Mouse (Mus musculus): ENCODE measurements around the gene Chka.
A peak's percentile ranks its signal among the peaks of the same experiment; 100 is the strongest.

The Chka gene

DNA sequence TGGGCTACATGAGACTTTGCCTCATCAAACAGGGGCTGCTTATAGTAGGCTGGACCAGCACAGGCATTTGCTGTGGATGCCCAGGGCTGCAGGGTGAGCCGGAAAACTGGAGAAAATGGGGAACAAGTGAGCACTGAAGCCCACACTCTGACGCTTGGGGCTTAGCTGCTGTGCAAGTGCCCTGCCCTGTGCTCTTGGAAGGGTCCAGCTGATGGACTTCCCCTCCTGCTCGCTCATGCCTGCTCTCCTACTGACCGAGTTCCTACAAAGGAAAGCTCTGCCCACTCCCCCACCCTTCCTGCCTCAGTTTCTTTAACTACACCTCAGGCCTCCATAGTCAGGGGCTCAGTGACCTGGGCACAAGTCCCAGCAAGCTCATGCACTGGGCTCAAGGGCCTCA lies 76.4 kb downstream of the Chka start:
- Histone ChIP-seq H3K27me3 (ENCODE audit: control insufficient read depth, insufficient read depth, low read length, poor library complexity, severe bottlenecking) (no peaks in the 10 kb centered on the region), H3K36me3 (ENCODE audit: control insufficient read depth, insufficient read depth, low read length, poor library complexity, severe bottlenecking) (no peaks in the 10 kb centered on the region)
- no peak for DNase-seq (ENCODE audit: low read depth, low spot score)

DNA sequence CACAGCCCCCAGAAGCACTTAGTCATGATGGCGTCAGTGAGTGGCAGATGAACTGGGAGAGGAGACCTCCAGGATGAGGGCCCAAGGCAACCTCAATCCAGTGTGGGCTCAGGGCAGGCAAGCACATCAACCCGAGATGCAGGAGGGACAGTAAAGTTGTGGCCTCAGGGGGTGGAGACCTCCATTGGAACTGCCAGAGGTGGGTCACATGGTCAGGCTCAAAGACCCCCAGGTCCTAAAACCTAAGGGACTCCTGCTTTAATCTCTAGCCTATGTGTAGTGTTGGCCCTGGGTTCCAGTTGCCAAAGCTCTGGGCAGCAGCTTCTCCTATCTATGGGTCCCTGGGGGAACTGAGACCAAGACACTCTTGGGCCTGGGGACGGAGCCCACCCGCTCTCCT lies 77.2 kb downstream of the Chka start:
- DNase-seq (ENCODE audit: low read depth, low spot score), result no peak
- H3K27me3 ChIP-seq (ENCODE audit: control insufficient read depth, insufficient read depth, low read length, poor library complexity, severe bottlenecking), result no peaks in the 10 kb centered on the region
- no peaks in the 10 kb centered on the region for H3K36me3 ChIP-seq (ENCODE audit: control insufficient read depth, insufficient read depth, low read length, poor library complexity, severe bottlenecking)

DNA sequence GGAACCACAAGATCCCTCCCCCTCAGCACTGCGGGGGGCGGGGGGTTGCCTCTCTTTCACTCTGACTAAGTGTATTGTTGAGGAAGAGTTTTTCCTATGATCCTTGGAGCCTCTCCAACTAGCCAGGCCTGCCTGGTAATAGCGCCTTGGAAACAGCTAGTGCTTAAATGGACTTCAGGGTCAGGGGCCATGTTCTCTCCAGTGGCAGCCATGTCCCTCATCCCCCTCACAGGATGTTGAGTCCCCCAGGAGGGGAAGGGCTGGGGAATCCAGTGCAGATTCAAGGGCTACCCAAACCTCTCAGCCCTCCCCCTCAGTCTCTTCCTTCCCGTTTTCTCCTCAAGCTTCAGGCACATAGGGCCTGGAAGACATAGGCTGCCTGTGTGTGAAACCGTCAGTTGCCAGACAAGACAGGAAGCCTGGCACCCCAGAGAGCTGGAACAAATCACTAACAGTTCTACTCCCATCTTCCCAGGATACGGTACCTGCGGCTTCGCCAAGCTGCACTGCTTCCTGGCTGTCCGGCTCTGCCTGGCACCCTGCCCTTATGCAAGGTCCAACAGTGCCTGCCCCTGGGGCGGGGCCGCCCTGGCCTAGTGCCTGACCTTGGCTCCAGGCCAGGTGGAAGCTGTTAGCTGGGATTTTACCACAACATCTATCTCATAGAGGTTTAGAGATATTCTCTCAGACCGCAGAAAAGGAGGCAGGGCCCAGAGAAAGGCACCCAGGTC lies 77.8 kb downstream of the Chka start, which contains the start of gene Aldh3b1:
Gene Aldh3b1 (minus strand): TSS at position 598 of the 731 bp plus-strand sequence.
- H3K36me3 ChIP-seq (ENCODE audit: control insufficient read depth, insufficient read depth, low read length, poor library complexity, severe bottlenecking), result no peaks in the 10 kb centered on the region
- H3K27me3 ChIP-seq (ENCODE audit: control insufficient read depth, insufficient read depth, low read length, poor library complexity, severe bottlenecking), result no peaks in the 10 kb centered on the region
- DNase-seq (ENCODE audit: low read depth, low spot score), result no peak

DNA sequence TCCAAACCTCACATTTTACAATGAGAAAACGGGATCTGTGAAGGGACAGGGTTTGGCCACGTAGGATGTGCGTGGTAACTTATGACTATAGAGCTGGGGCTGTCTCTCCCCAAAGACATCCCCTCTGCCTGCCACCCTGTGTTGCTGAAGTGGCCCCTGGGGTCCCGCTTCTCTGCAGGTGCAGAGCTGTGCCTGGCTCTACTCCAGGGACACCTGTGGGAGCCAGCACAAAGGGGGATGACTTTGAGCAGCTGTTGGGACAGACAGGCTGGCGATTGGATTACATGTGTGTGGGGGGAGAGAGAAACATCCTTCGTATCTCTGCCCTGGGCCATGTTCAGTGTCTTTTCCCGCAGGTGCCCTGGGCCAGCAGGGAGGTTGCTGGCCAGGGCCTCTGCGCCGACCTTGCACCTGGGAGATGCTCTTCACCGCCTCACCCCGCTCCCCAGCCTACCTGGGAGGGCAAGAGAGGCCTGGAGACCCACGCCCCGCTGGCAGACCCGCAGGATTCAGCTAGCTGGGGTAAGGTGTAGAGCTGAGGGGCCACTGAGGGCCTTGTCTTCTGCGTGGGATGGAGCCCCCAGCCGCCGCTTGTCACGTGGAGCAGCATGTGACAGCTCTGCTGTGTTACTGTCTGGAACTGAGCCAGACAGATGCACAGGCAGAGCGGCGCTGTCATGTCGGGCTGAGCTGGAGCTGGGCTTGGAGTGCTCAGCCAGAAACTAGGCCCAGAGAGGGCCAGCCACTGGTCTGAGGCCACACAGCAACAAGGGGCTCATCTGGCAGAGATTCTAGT lies 78.9 kb downstream of the Chka start:
- Histone ChIP-seq H3K27me3 (ENCODE audit: control insufficient read depth, insufficient read depth, low read length, poor library complexity, severe bottlenecking) (no peaks in the 10 kb centered on the region), H3K36me3 (ENCODE audit: control insufficient read depth, insufficient read depth, low read length, poor library complexity, severe bottlenecking) (no peaks in the 10 kb centered on the region)
- DNase-seq (ENCODE audit: low read depth, low spot score), result peak; percentile 68

DNA sequence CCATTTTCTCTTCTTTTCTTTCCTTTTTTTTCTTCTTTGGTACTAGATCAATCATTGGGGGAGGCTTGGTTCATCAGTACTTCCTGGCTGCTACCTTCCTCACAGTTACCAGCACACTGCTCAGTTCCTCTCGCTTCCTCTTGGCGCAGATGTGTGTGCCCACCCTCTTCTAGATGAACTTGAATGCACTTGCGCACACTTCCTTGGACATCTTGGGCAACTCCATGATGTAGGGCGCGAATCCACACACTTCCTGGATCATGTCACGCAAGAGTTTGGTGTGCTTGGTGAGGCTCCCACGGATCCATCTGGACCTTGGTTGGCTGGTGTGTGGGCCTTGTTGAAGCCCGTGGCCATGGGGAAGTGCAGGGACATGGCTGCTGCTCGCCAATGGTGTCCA lies 80.1 kb downstream of the Chka start:
- no peaks in the 10 kb centered on the region for H3K27me3 ChIP-seq (ENCODE audit: control insufficient read depth, insufficient read depth, low read length, poor library complexity, severe bottlenecking)
- no peaks in the 10 kb centered on the region for H3K36me3 ChIP-seq (ENCODE audit: control insufficient read depth, insufficient read depth, low read length, poor library complexity, severe bottlenecking)
- DNase-seq (ENCODE audit: low read depth, low spot score), result peak; percentile 68

- DNase-seq (ENCODE audit: low read depth, low spot score), result peak; percentile 84
- no peaks in the 10 kb centered on the region for H3K27me3 ChIP-seq (ENCODE audit: control insufficient read depth, insufficient read depth, low read length, poor library complexity, severe bottlenecking)
These were observed 83.7 kb downstream of the Chka start, which contains the start of gene Unc93b1 for GRCm38 (mm10) chr19:3935032-3935895. Unc93b1 (plus strand) TSS chr19:3935186.

DNA sequence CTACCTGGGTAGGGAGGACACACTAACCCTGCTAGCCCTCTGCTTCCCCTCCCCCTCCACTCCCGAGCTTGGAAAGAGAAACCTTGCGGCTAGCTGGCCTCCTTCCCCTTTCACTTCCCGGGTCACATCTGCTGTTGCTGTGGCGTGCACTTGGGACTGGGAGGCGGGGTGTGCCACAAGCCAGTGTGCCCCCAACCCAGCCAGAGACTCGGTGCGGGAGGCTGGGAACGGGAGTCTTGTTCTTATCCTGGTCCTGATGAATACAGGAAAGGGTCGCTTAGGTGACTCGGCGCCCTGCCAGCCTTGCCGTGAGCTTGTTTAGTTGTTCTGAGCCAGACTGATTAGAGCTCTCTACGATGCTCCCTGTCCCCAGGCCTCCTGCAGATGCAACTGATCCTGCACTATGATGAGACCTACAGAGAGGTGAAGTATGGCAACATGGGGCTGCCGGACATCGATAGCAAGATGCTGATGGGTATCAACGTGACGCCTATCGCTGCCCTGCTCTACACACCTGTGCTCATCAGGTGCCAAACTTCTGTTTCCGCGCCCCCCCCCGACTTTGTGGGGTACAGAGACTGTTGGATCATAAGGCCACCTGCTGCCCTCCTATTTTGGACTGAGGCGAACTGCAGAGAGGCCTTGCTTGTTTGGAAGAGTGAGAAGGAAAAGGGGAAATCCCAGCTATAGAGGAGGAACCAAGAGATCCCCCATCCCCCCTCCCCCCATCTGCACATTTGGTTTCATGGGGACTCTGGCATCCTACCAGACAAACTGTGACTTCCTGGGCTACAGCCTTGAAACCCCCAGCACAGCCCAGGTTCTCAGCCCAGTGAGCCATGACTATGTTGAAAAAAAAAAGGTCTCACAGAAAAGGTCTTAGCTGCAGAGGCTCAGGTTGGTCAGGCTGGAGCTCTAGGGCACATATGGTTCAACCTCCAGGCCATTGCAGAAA lies 84.6 kb downstream of the Chka start:
- no peaks in the 10 kb centered on the region; the same call in 1 of the 2 replicates for H3K36me3 ChIP-seq (ENCODE audit: control insufficient read depth, insufficient read depth, low read length, poor library complexity, severe bottlenecking)
- H3K27me3 ChIP-seq (ENCODE audit: control insufficient read depth, insufficient read depth, low read length, poor library complexity, severe bottlenecking), result no peaks in the 10 kb centered on the region
- DNase-seq (ENCODE audit: low read depth, low spot score), result peak; percentile 83

More at GRCm38 (mm10) chr19:3935032-3935895, 83.7 kb downstream of the Chka start, which contains the start of gene Unc93b1:
- no peaks in the 10 kb centered on the region; the same call in 1 of the 2 replicates for H3K36me3 ChIP-seq (ENCODE audit: control insufficient read depth, insufficient read depth, low read length, poor library complexity, severe bottlenecking)

GRCm38 (mm10) chr19:3942315-3942714 lies 90.7 kb downstream of the Chka start:
- Histone ChIP-seq H3K27me3 (ENCODE audit: control insufficient read depth, insufficient read depth, low read length, poor library complexity, severe bottlenecking) (no peaks in the 10 kb centered on the region; the same call in 1 of the 2 replicates), H3K36me3 (ENCODE audit: control insufficient read depth, insufficient read depth, low read length, poor library complexity, severe bottlenecking) (peaks cover 19% of the 10 kb centered on the region)
- DNase-seq (ENCODE audit: low read depth, low spot score), result peak; percentile 59

- peak; percentile 94 for DNase-seq (ENCODE audit: low read depth, low spot score)
- peaks cover 28% of the 10 kb centered on the region for H3K36me3 ChIP-seq (ENCODE audit: control insufficient read depth, insufficient read depth, low read length, poor library complexity, severe bottlenecking)
- no peaks in the 10 kb centered on the region; the same call in 1 of the 2 replicates for H3K27me3 ChIP-seq (ENCODE audit: control insufficient read depth, insufficient read depth, low read length, poor library complexity, severe bottlenecking)
These were observed 91.6 kb downstream of the Chka start for GRCm38 (mm10) chr19:3942986-3943735.

Data from splenic B cell, adult 2 months (primary cell).